Mouse (Mus musculus): ENCODE results near the gene Gm9821. TPM values are rescaled to one million over a fixed set of nuclear protein-coding genes. Genes with fewer than 3 reads are reported as not detected.

The Gm9821 gene
- not detected in 2 replicates for polyA plus RNA-seq (2012; rRNA removed)

- H3K4me3 ChIP-seq (ENCODE audit: low read depth, low read length), result no peak within 1 kb of the TSS
- 92% methylated on average over 18 of the region's 18 CpGs for WGBS
- peaks cover 25% of the 10 kb centered on the region for H3K36me3 ChIP-seq (ENCODE audit: control insufficient read depth, insufficient read depth, low read length)
- TF ChIP-seq CTCF (IDR thresholded peaks at IDR 0.05; ENCODE audit: extremely low read depth, insufficient read length, insufficient replicate concordance, low read depth, low read length) (no peak), POLR2A (IDR thresholded peaks at IDR 0.05; ENCODE audit: low read depth, low read length) (no peak)
- no peak within 1 kb of the TSS for H3K27ac ChIP-seq (ENCODE audit: insufficient read depth, low read depth, low read length)
- no peaks in the 10 kb centered on the region for H3K27me3 ChIP-seq (ENCODE audit: control insufficient read depth, insufficient read depth, low read length)
- H3K4me1 ChIP-seq (ENCODE audit: control insufficient read depth, insufficient read depth, insufficient read length, low read length), result peaks cover 34% of the 10 kb centered on the region
Measured at GRCm38 (mm10) chr2:91945483-91945882, at the start of gene Gm9821. Gm9821 (plus strand) TSS chr2:91945703.

- no peak for TF ChIP-seq CTCF (IDR thresholded peaks at IDR 0.05; ENCODE audit: extremely low read depth, insufficient read length, insufficient replicate concordance, low read depth, low read length)
- no peak for TF ChIP-seq POLR2A (IDR thresholded peaks at IDR 0.05; ENCODE audit: low read depth, low read length)
- H3K36me3 ChIP-seq (ENCODE audit: control insufficient read depth, insufficient read depth, low read length), result peaks cover 33% of the 10 kb centered on the region
- no peak overlapping the region for H3K27ac ChIP-seq (ENCODE audit: insufficient read depth, low read depth, low read length)
- H3K4me3 ChIP-seq (ENCODE audit: low read depth, low read length), result no peak overlapping the region
- no peaks in the 10 kb centered on the region for H3K27me3 ChIP-seq (ENCODE audit: control insufficient read depth, insufficient read depth, low read length)
- peaks cover 4% of the 10 kb centered on the region; the same call in 1 of the 2 replicates for H3K4me1 ChIP-seq (ENCODE audit: control insufficient read depth, insufficient read depth, insufficient read length, low read length)
Measured at GRCm38 (mm10) chr2:91897968-91898367, 47.5 kb upstream of the Gm9821 start.

- H3K4me3 ChIP-seq (ENCODE audit: low read depth, low read length), result no peak overlapping the region
- peaks cover 33% of the 10 kb centered on the region for H3K36me3 ChIP-seq (ENCODE audit: control insufficient read depth, insufficient read depth, low read length)
- peaks cover 4% of the 10 kb centered on the region; the same call in 1 of the 2 replicates for H3K4me1 ChIP-seq (ENCODE audit: control insufficient read depth, insufficient read depth, insufficient read length, low read length)
- TF ChIP-seq POLR2A (IDR thresholded peaks at IDR 0.05; ENCODE audit: low read depth, low read length), result no peak
- TF ChIP-seq CTCF (IDR thresholded peaks at IDR 0.05; ENCODE audit: extremely low read depth, insufficient read length, insufficient replicate concordance, low read depth, low read length), result no peak
- H3K27ac ChIP-seq (ENCODE audit: insufficient read depth, low read depth, low read length), result no peak overlapping the region
- 93% methylated on average over 3 of the region's 3 CpGs for WGBS
- H3K27me3 ChIP-seq (ENCODE audit: control insufficient read depth, insufficient read depth, low read length), result no peaks in the 10 kb centered on the region
Measured at GRCm38 (mm10) chr2:91899141-91899540, 46.4 kb upstream of the Gm9821 start.

GRCm38 (mm10) chr2:91900431-91900830, 45.1 kb upstream of the Gm9821 start:
- WGBS, result 94% methylated on average over 8 of the region's 8 CpGs
- Histone ChIP-seq H3K27ac (ENCODE audit: insufficient read depth, low read depth, low read length) (no peak overlapping the region), H3K4me1 (ENCODE audit: control insufficient read depth, insufficient read depth, insufficient read length, low read length) (peaks cover 4% of the 10 kb centered on the region; the same call in 1 of the 2 replicates), H3K4me3 (ENCODE audit: low read depth, low read length) (no peak overlapping the region), H3K27me3 (ENCODE audit: control insufficient read depth, insufficient read depth, low read length) (no peaks in the 10 kb centered on the region), H3K36me3 (ENCODE audit: control insufficient read depth, insufficient read depth, low read length) (peaks cover 33% of the 10 kb centered on the region)
- TF ChIP-seq CTCF (IDR thresholded peaks at IDR 0.05; ENCODE audit: extremely low read depth, insufficient read length, insufficient replicate concordance, low read depth, low read length) (no peak), POLR2A (IDR thresholded peaks at IDR 0.05; ENCODE audit: low read depth, low read length) (no peak)

- H3K27ac ChIP-seq (ENCODE audit: insufficient read depth, low read depth, low read length), result no peak overlapping the region
- TF ChIP-seq POLR2A (IDR thresholded peaks at IDR 0.05; ENCODE audit: low read depth, low read length), result no peak
- no peak for TF ChIP-seq CTCF (IDR thresholded peaks at IDR 0.05; ENCODE audit: extremely low read depth, insufficient read length, insufficient replicate concordance, low read depth, low read length)
- H3K4me3 ChIP-seq (ENCODE audit: low read depth, low read length), result no peak overlapping the region
- 68% methylated on average over 5 of the region's 5 CpGs for WGBS
- peaks cover 4% of the 10 kb centered on the region; the same call in 1 of the 2 replicates for H3K4me1 ChIP-seq (ENCODE audit: control insufficient read depth, insufficient read depth, insufficient read length, low read length)
- H3K36me3 ChIP-seq (ENCODE audit: control insufficient read depth, insufficient read depth, low read length), result peaks cover 33% of the 10 kb centered on the region
- H3K27me3 ChIP-seq (ENCODE audit: control insufficient read depth, insufficient read depth, low read length), result no peaks in the 10 kb centered on the region
Measured at GRCm38 (mm10) chr2:91902336-91902735, 43.2 kb upstream of the Gm9821 start.

- no peak for TF ChIP-seq CTCF (IDR thresholded peaks at IDR 0.05; ENCODE audit: extremely low read depth, insufficient read length, insufficient replicate concordance, low read depth, low read length)
- no peak for TF ChIP-seq POLR2A (IDR thresholded peaks at IDR 0.05; ENCODE audit: low read depth, low read length)
Measured at GRCm38 (mm10) chr2:91903171-91903925, 42.2 kb upstream of the Gm9821 start.

GRCm38 (mm10) chr2:91904618-91905307, 40.7 kb upstream of the Gm9821 start:
- TF ChIP-seq POLR2A (IDR thresholded peaks at IDR 0.05; ENCODE audit: low read depth, low read length) (no peak), CTCF (IDR thresholded peaks at IDR 0.05; ENCODE audit: extremely low read depth, insufficient read length, insufficient replicate concordance, low read depth, low read length) (no peak)
- H3K27ac ChIP-seq (ENCODE audit: insufficient read depth, low read depth, low read length), result no peak overlapping the region

More at GRCm38 (mm10) chr2:91903171-91903925, 42.2 kb upstream of the Gm9821 start:
- Histone ChIP-seq H3K27me3 (ENCODE audit: control insufficient read depth, insufficient read depth, low read length) (no peaks in the 10 kb centered on the region), H3K27ac (ENCODE audit: insufficient read depth, low read depth, low read length) (no peak overlapping the region), H3K4me3 (ENCODE audit: low read depth, low read length) (no peak overlapping the region), H3K36me3 (ENCODE audit: control insufficient read depth, insufficient read depth, low read length) (peaks cover 35% of the 10 kb centered on the region), H3K4me1 (ENCODE audit: control insufficient read depth, insufficient read depth, insufficient read length, low read length) (no peaks in the 10 kb centered on the region)
- 82% methylated on average over 3 of the region's 3 CpGs for WGBS

More at GRCm38 (mm10) chr2:91904618-91905307, 40.7 kb upstream of the Gm9821 start:
- Histone ChIP-seq H3K4me3 (ENCODE audit: low read depth, low read length) (no peak overlapping the region), H3K27me3 (ENCODE audit: control insufficient read depth, insufficient read depth, low read length) (no peaks in the 10 kb centered on the region), H3K4me1 (ENCODE audit: control insufficient read depth, insufficient read depth, insufficient read length, low read length) (no peaks in the 10 kb centered on the region), H3K36me3 (ENCODE audit: control insufficient read depth, insufficient read depth, low read length) (peaks cover 33% of the 10 kb centered on the region)
- 78% methylated on average over 5 of the region's 5 CpGs for WGBS
